Mouse (Mus musculus): ENCODE measurements around the gene Apobec2. TPM values are rescaled to one million over a fixed set of nuclear protein-coding genes. Genes with fewer than 3 reads are reported as not detected.
"Not testable (repeated sequence)": the region's sequence is repeated elsewhere in the genome, so short reads cannot be mapped to it uniquely, and the experiment has no call there.

Gene Apobec2
- 0.92 and 1.2 TPM in 2 replicates for polyA plus RNA-seq (2016; fragmentation: Nextera tagmentation; extraction: Ambion mirVana)

DNA sequence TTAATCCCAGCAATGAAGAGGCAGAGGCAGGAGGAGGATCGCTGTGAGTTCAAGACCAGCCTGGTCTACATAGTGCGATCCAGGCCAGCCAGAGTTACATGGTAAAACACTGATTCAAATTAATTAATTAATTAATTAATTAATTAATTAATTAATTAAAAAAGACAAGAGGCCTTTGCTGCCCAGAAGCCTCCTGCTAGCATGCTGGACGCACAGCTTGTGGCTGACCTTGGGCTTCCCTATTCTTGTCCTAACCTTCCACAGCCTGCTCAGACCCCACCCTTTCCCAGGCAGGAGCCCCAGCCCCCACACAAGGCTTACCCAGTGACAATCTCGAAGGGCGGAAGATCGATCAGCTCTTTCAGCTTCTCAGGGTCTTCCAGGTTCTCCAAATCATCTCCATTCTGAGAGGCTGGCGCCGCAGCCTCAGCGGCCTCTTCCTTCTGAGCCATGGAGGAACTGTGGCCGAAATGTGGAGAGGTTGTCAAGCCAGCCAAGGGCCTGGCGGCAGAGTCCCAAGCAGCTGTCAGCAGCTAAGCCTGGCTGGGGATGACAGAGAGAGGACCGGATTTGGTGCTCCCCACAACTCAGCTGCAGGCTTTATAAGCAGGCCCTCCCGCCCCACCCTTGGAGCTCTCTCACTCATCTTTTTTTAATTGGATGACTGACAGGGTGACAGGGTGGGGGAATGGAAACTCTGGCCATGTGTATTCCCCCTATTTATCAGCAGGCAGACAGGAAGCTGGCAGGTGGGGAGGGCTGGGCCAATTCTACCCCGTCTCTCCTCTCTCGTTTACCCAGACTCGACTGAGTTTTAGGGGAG lies at the start of gene Apobec2:
Gene Apobec2, minus strand, starts transcription at position 773 of the 823 bp plus-strand sequence.
- H3K36me3 ChIP-seq, result no peaks in the 10 kb centered on the region
- H3K27ac ChIP-seq, result peak within 1 kb of the TSS; percentile 25; the same call in 1 of the 2 replicates
- WGBS, result 65% methylated on average over 16 of the region's 16 CpGs
- no peak for DNase-seq (ENCODE audit: low spot score)
- no peak within 1 kb of the TSS for H3K4me3 ChIP-seq
- H3K9me3 ChIP-seq (replicated peaks), result no peaks in the 10 kb centered on the region
- peaks cover 37% of the 10 kb centered on the region for H3K4me1 ChIP-seq
- no peaks in the 10 kb centered on the region for H3K27me3 ChIP-seq (ENCODE audit: low read depth, poor library complexity, severe bottlenecking)

DNA sequence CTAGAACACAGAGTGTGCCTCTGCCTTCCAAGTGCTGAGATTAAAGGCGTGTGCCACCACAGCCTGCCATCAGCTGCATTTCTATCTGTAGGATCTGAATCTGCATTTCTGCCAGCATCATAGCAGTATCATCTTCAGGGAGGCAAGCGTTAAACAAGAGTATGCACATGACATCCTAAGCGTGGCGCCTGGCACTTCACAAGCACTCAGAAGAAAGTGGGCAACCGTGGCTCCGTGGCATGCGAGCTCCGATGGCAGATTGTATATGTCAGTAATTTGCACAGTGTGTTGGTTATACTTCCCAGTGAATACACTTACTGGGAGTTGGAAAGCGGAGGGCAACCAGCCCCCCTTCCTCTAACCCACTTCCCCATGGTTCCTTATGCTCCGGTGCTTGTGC lies 47.2 kb upstream of the Apobec2 start:
- Histone ChIP-seq H3K4me3 (no peak overlapping the region), H3K4me1 (no peaks in the 10 kb centered on the region), H3K27ac (no peak overlapping the region), H3K27me3 (ENCODE audit: low read depth, poor library complexity, severe bottlenecking) (no peaks in the 10 kb centered on the region), H3K9me3 (replicated peaks) (no peaks in the 10 kb centered on the region), H3K36me3 (no peaks in the 10 kb centered on the region)
- DNase-seq (ENCODE audit: low spot score), result no peak
- WGBS, result 88% methylated on average over 10 of the region's 10 CpGs

- DNase-seq (ENCODE audit: low spot score), result no peak
- 84% methylated on average over 8 of the region's 8 CpGs for WGBS
- H3K4me3 ChIP-seq, result no peak overlapping the region
Observed at GRCm38 (mm10) chr17:48475444-48475843, 42.7 kb upstream of the Apobec2 start.

GRCm38 (mm10) chr17:48474282-48474681 lies 41.6 kb upstream of the Apobec2 start:
- not testable (repeated sequence) for H3K4me3 ChIP-seq; H3K27me3 ChIP-seq (ENCODE audit: low read depth, poor library complexity, severe bottlenecking); H3K4me1 ChIP-seq; H3K9me3 ChIP-seq (replicated peaks); H3K27ac ChIP-seq; H3K36me3 ChIP-seq; DNase-seq (ENCODE audit: low spot score)
- WGBS, result 86% methylated on average over 6 of the region's 6 CpGs

More at GRCm38 (mm10) chr17:48475444-48475843, 42.7 kb upstream of the Apobec2 start:
- Histone ChIP-seq H3K9me3 (replicated peaks) (no peaks in the 10 kb centered on the region), H3K27me3 (ENCODE audit: low read depth, poor library complexity, severe bottlenecking) (no peaks in the 10 kb centered on the region), H3K27ac (no peak overlapping the region), H3K4me1 (no peaks in the 10 kb centered on the region), H3K36me3 (no peaks in the 10 kb centered on the region)

- peaks cover 10% of the 10 kb centered on the region for H3K4me1 ChIP-seq
- no peaks in the 10 kb centered on the region for H3K9me3 ChIP-seq (replicated peaks)
- peak; percentile 92 for DNase-seq (ENCODE audit: low spot score)
- H3K4me3 ChIP-seq, result peak overlapping the region; percentile 36
- no peak overlapping the region for H3K27ac ChIP-seq
- H3K36me3 ChIP-seq, result no peaks in the 10 kb centered on the region
- H3K27me3 ChIP-seq (ENCODE audit: low read depth, poor library complexity, severe bottlenecking), result peaks cover 23% of the 10 kb centered on the region
- WGBS, result 8% methylated on average over 22 of the region's 22 CpGs
Observed at GRCm38 (mm10) chr17:48467395-48468231, 34.9 kb upstream of the Apobec2 start.

DNA sequence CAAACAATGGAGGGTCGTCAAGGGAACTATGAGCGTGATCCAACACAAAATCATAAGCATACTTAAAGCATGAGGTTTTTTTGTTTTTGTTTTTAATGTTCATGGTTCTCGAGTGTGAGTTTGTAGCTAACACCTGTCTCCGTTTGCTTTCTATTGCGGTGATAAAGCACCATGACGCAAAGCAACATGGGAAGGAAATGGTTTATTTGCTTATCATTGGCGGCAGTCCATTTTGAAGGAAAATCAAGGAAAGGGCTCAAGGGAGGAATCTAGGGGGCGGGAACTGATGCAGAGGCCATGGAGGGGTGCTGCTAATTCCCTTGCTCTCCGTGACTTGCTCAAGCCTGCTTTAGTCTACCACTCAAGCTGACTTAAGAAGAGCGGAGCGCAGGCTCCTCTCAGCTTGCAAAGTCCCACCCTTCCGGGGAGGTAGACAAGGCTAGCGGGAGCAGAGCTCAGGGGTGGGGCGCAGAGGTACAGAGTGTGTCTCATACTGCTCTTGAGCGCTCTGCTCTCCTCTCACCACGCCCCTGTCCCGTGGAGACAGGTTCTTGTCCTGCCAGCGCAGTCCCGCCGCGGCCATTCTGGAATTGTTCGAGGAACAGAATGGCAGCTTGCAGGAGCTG lies 34.2 kb upstream of the Apobec2 start:
- Histone ChIP-seq H3K36me3 (no peaks in the 10 kb centered on the region), H3K4me3 (peak overlapping the region; percentile 36), H3K27ac (no peak overlapping the region), H3K9me3 (replicated peaks) (no peaks in the 10 kb centered on the region), H3K4me1 (peaks cover 10% of the 10 kb centered on the region), H3K27me3 (ENCODE audit: low read depth, poor library complexity, severe bottlenecking) (peaks cover 23% of the 10 kb centered on the region)
- WGBS, result 35% methylated on average over 22 of the region's 22 CpGs
- DNase-seq (ENCODE audit: low spot score), result no peak

DNA sequence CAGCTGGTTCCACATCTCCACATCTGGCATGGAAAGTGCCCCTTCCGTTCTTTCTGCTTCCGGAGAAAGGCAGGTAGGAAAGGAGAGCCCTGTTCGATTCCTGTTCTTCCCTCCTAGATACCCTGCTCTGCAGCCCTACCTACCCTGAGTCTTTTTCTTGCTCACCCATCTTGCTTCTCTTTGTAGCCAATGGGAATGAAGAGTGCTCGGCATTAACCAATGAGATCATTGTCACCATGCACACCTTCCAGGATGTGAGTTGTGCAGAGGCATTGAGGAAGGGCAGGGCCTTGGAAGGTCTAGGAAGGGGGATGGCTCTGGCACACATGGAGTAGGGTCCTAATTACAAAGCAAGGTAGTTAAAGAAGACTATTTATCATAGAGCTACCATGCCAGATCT lies 30.7 kb upstream of the Apobec2 start:
- H3K4me3 ChIP-seq, result no peak overlapping the region
- H3K27me3 ChIP-seq (ENCODE audit: low read depth, poor library complexity, severe bottlenecking), result peaks cover 23% of the 10 kb centered on the region

GRCm38 (mm10) chr17:48462096-48462495 lies 29.4 kb upstream of the Apobec2 start:
- Histone ChIP-seq H3K27me3 (ENCODE audit: low read depth, poor library complexity, severe bottlenecking) (peaks cover 19% of the 10 kb centered on the region), H3K36me3 (no peaks in the 10 kb centered on the region), H3K4me3 (no peak overlapping the region), H3K9me3 (replicated peaks) (no peaks in the 10 kb centered on the region), H3K4me1 (peaks cover 6% of the 10 kb centered on the region), H3K27ac (no peak overlapping the region)
- WGBS, result 98% methylated on average over 13 of the region's 13 CpGs
- DNase-seq (ENCODE audit: low spot score), result no peak

More for the DNA sequence above, 30.7 kb upstream of the Apobec2 start:
- Histone ChIP-seq H3K9me3 (replicated peaks) (no peaks in the 10 kb centered on the region), H3K4me1 (peaks cover 10% of the 10 kb centered on the region), H3K27ac (no peak overlapping the region), H3K36me3 (no peaks in the 10 kb centered on the region)
- WGBS, result 95% methylated on average over 4 of the region's 4 CpGs
- DNase-seq (ENCODE audit: low spot score), result no peak

- no peak overlapping the region for H3K27ac ChIP-seq
- no peak overlapping the region for H3K4me3 ChIP-seq
- no peak for DNase-seq (ENCODE audit: low spot score)
- H3K4me1 ChIP-seq, result peaks cover 9% of the 10 kb centered on the region; the same call in 1 of the 2 replicates
- H3K36me3 ChIP-seq, result no peaks in the 10 kb centered on the region
- H3K9me3 ChIP-seq (replicated peaks), result no peaks in the 10 kb centered on the region
- H3K27me3 ChIP-seq (ENCODE audit: low read depth, poor library complexity, severe bottlenecking), result no peaks in the 10 kb centered on the region; the same call in 1 of the 2 replicates
- 82% methylated on average over 13 of the region's 13 CpGs for WGBS
Observed at GRCm38 (mm10) chr17:48457971-48458653, 25.4 kb upstream of the Apobec2 start.

DNA sequence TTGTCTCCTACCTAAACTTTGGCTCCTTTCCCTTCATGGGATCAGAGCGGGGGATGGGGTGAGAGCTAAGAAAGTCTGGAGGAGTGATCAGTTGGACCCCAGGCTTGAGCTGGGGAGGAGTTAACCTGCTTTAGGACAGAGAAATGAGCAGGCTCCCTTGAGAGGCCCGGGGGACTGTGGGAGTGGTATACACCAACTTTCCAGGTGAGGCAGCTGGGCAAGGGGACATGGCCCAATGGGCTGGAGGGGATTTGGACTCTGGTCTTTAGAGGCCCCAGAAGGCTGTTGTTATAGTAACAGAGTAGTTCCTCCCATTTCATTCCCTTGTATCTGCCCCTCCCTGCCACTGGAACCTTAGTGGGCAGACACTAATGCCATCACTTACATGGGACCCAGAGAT lies 23.2 kb upstream of the Apobec2 start:
- H3K4me3 ChIP-seq, result no peak overlapping the region
- peaks cover 3% of the 10 kb centered on the region; the same call in 1 of the 2 replicates for H3K27me3 ChIP-seq (ENCODE audit: low read depth, poor library complexity, severe bottlenecking)
- 93% methylated on average over 2 of the region's 2 CpGs for WGBS
- no peaks in the 10 kb centered on the region for H3K9me3 ChIP-seq (replicated peaks)
- no peak overlapping the region for H3K27ac ChIP-seq
- peaks cover 9% of the 10 kb centered on the region; the same call in 1 of the 2 replicates for H3K4me1 ChIP-seq
- DNase-seq (ENCODE audit: low spot score), result no peak
- H3K36me3 ChIP-seq, result no peaks in the 10 kb centered on the region

GRCm38 (mm10) chr17:48454688-48455087 lies 22.0 kb upstream of the Apobec2 start, which contains the start of gene Unc5cl:
Unc5cl (plus strand) TSS chr17:48454901.
- Histone ChIP-seq H3K36me3 (no peaks in the 10 kb centered on the region), H3K4me3 (no peak within 1 kb of the TSS), H3K27me3 (ENCODE audit: low read depth, poor library complexity, severe bottlenecking) (peaks cover 3% of the 10 kb centered on the region; the same call in 1 of the 2 replicates), H3K4me1 (peaks cover 9% of the 10 kb centered on the region; the same call in 1 of the 2 replicates), H3K9me3 (replicated peaks) (no peaks in the 10 kb centered on the region), H3K27ac (no peak within 1 kb of the TSS)
- WGBS, result 62% methylated on average over 11 of the region's 11 CpGs
- no peak for DNase-seq (ENCODE audit: low spot score)

DNA sequence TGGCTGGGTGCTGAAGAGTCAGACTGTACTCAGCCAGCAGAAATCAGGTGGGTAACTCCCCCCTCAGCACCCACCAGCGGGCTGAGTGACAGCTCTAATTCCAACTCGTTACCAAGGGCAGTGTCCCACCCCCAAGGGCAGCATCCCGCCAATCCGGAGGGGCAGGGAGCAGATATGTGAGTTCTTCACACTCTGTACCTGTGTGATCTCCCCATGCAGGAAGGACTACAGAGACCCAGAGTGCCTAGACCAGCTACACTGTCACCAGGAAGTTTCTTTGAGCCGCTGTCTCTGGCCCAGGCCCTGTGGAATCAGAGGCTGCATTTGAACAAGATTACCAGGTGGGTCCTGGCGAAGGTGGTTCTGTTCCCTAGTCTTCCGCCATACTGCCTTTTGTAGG lies 21.5 kb upstream of the Apobec2 start:
- Histone ChIP-seq H3K27ac (no peak overlapping the region), H3K27me3 (ENCODE audit: low read depth, poor library complexity, severe bottlenecking) (peaks cover 3% of the 10 kb centered on the region; the same call in 1 of the 2 replicates), H3K4me3 (no peak overlapping the region), H3K36me3 (no peaks in the 10 kb centered on the region), H3K9me3 (replicated peaks) (no peaks in the 10 kb centered on the region), H3K4me1 (peaks cover 9% of the 10 kb centered on the region; the same call in 1 of the 2 replicates)
- no peak for DNase-seq (ENCODE audit: low spot score)
- WGBS, result 50% methylated on average over 7 of the region's 7 CpGs
